ENCODE assay signal across 8 mouse cellular contexts in genomic region chr5:144258131-144258611, GRCm38 (mm10). TPM values are rescaled to one million over a fixed set of nuclear protein-coding genes. Genes with fewer than 3 reads are reported as not detected.
A peak's percentile ranks its signal among the peaks of the same experiment; 100 is the strongest.
DNase-seq lines count a peak whose midpoint lies in the region; ATAC-seq and TF ChIP-seq lines count a peak whose summit lies in the region.

No protein-coding gene starts in this region.

- peak overlapping the region; percentile 98 for H3K4me3 ChIP-seq in lung, embryonic 16.5 days (ENCODE audit: low read length)
- peak overlapping the region; percentile 97 for H3K4me3 ChIP-seq in stomach, postnatal 0 days (ENCODE audit: low read depth, low read length)

- peaks cover 6% of the 10 kb centered on the region; the same call in 1 of the 2 replicates for H3K36me3 ChIP-seq in lung, embryonic 16.5 days (ENCODE audit: control insufficient read depth, insufficient read depth, low read length)
- peaks cover 6% of the 10 kb centered on the region; the same call in 1 of the 2 replicates for H3K36me3 ChIP-seq in stomach, postnatal 0 days (ENCODE audit: control insufficient read depth, insufficient read depth, low read length)

- peak overlapping the region; percentile 98 for H3K27ac ChIP-seq in lung, embryonic 16.5 days (ENCODE audit: low read length)
- H3K27ac ChIP-seq in stomach, postnatal 0 days (replicated peaks), result peak overlapping the region; percentile 70

- 12% methylated on average over 14 of the region's 14 CpGs for WGBS in lung, embryonic 16.5 days
- WGBS in stomach, postnatal 0 days, result 13% methylated on average over 14 of the region's 14 CpGs

- DNase-seq in adrenal gland, adult 2 months, result peak; percentile 85
- no peak for DNase-seq in adrenal gland, adult 18-20 months (ENCODE audit: low spot score in 2 of 2)
- peak; percentile 22 to 36 for DNase-seq in cerebellum, postnatal 36 days
- peak; percentile 80 for DNase-seq in heart, adult 8-10 months (ENCODE audit: low spot score)
- peak; percentile 86 for DNase-seq in kidney, adult 18-20 months
- DNase-seq in stomach, postnatal 0 days (ENCODE audit: low spot score), result peak; percentile 69
- no peak for DNase-seq in c-Kit-positive CD71-positive TER-119-positive erythroid progenitor cells, embryonic 14.5 days (ENCODE audit: low spot score)

- peak; percentile 12 for ATAC-seq in lung, embryonic 16.5 days (ENCODE audit: low read depth)
- peak; percentile 14; the same call in 1 of the 2 replicates for ATAC-seq in stomach, postnatal 0 days (ENCODE audit: low FRiP score, low TSS enrichment)

- peak overlapping the region; percentile 98 for H3K9ac ChIP-seq in lung, embryonic 16.5 days (ENCODE audit: low read length)
- H3K9ac ChIP-seq in stomach, postnatal 0 days (ENCODE audit: low read length), result peak overlapping the region; percentile 100

- H3K4me2 ChIP-seq in lung, embryonic 16.5 days (ENCODE audit: low read depth, low read length), result peak overlapping the region; percentile 89
- peak overlapping the region; percentile 64 for H3K4me2 ChIP-seq in stomach, postnatal 0 days (replicated peaks; ENCODE audit: low read depth)

- H3K9me3 ChIP-seq in lung, embryonic 16.5 days (ENCODE audit: control insufficient read depth, low read length), result no peaks in the 10 kb centered on the region
- H3K9me3 ChIP-seq in stomach, postnatal 0 days (ENCODE audit: control insufficient read depth, low read length), result no peaks in the 10 kb centered on the region

- peaks cover 59% of the 10 kb centered on the region for H3K4me1 ChIP-seq in lung, embryonic 16.5 days (replicated peaks; ENCODE audit: control insufficient read depth, insufficient read depth, low read length)
- peaks cover 13% of the 10 kb centered on the region for H3K4me1 ChIP-seq in stomach, postnatal 0 days (replicated peaks; ENCODE audit: control insufficient read depth, insufficient read depth)

- TF ChIP-seq CTCF in stomach, postnatal 0 days (IDR thresholded peaks at IDR 0.05; ENCODE audit: low read depth), result no peak

- H3K27me3 ChIP-seq in lung, embryonic 16.5 days (ENCODE audit: control insufficient read depth, insufficient read depth, low read depth, low read length), result no peaks in the 10 kb centered on the region
- no peaks in the 10 kb centered on the region for H3K27me3 ChIP-seq in stomach, postnatal 0 days (ENCODE audit: control insufficient read depth, insufficient read depth, low read length)

- no peak for TF ChIP-seq EP300 in stomach, postnatal 0 days (optimal IDR thresholded peaks at IDR 0.05)

RNA-seq across cellular contexts. Expression of gene Bri3, which starts 13.9 kb away (rescaled TPM):
- 100 to 1,000 TPM; 127 TPM for total RNA-seq in adrenal gland, adult 2 months (2021)
- 248 and 377 TPM in 2 replicates for polyA plus RNA-seq in adrenal gland, adult 2 months (2012; rRNA removed)
- total RNA-seq in adrenal gland, adult 18-20 months (2021), result 100 to 1,000 TPM; 136 to 144 TPM
- total RNA-seq in heart, adult 8-10 months (2022), result 100 to 1,000 TPM; 148 to 170 (median 156) TPM
- 114 and 124 TPM in 2 replicates for polyA plus RNA-seq in lung, embryonic 16.5 days (2015; fragmentation: Nextera tagmentation; extraction: Ambion mirVana)
- polyA plus RNA-seq in stomach, postnatal 0 days (2015; fragmentation: Nextera tagmentation; extraction: Ambion mirVana), result 197 and 214 TPM in 2 replicates

RNA-seq across cellular contexts. Expression of gene Tecpr1, which starts 34.8 kb away (rescaled TPM):
- total RNA-seq in adrenal gland, adult 2 months (2021), result 100 to 1,000 TPM in 1 of 2 experiments, 10 to 100 TPM in 1; 77.8 to 125 TPM
- 130 and 135 TPM in 2 replicates for polyA plus RNA-seq in adrenal gland, adult 2 months (2012; rRNA removed)
- total RNA-seq in adrenal gland, adult 18-20 months (2021), result 100 to 1,000 TPM; 110 to 112 TPM
- total RNA-seq in heart, adult 8-10 months (2022), result 10 to 100 TPM; 25.2 to 33.4 (median 28.5) TPM
- 28.4 and 31.7 TPM in 2 replicates for polyA plus RNA-seq in lung, embryonic 16.5 days (2015; fragmentation: Nextera tagmentation; extraction: Ambion mirVana)
- polyA plus RNA-seq in stomach, postnatal 0 days (2015; fragmentation: Nextera tagmentation; extraction: Ambion mirVana), result 15.4 and 16.9 TPM in 2 replicates

Comparison
In these comparisons a context has a peak if more than half of its experiments do, and no peak if none do; other contexts are left out.
1. DNase-seq: peak in adrenal gland, adult 2 months (single experiment), cerebellum, postnatal 36 days (2 of 2), heart, adult 8-10 months (single experiment), kidney, adult 18-20 months (single experiment) and stomach, postnatal 0 days (single experiment); none in adrenal gland, adult 18-20 months (0 of 2) and c-Kit-positive CD71-positive TER-119-positive erythroid progenitor cells, embryonic 14.5 days (single experiment).